Mouse (Mus musculus): ENCODE measurements around the gene Slc46a1.

- no peak for TF ChIP-seq CTCF (conservative IDR thresholded peaks at IDR 0.05; ENCODE audit: insufficient read depth, insufficient read length, low read depth, low read length)
- TF ChIP-seq POLR2A (IDR thresholded peaks at IDR 0.05; ENCODE audit: low read depth, low read length), result no peak
These were observed 36.0 kb downstream of the Slc46a1 start for GRCm38 (mm10) chr11:78501529-78501928.

All from kidney, adult 2 months (tissue).